Mouse (Mus musculus) embryonic facial prominence, embryonic 10.5 days (tissue): ENCODE measurements around the gene Taok2. TPM values are rescaled to one million over a fixed set of nuclear protein-coding genes. Genes with fewer than 3 reads are reported as not detected.

Experiments used
- DNase-seq: peaks from one replicate; pipeline ENCODE4 v3.0.0-alpha.2; 2017; ENCODE audit warnings: low spot score
- H3K27ac ChIP-seq: fragments of 300-500 bp; sonication (generic); replicated peaks from 2 replicates; pipeline ENCODE4 v1.5.1; 2016; ENCODE audit warnings: mild to moderate bottlenecking
- H3K27me3 ChIP-seq: fragments of 300-500 bp; sonication (generic); replicated peaks from 2 replicates; pipeline ENCODE4 v1.6.1; 2016; ENCODE audit warnings: low read depth, mild to moderate bottlenecking; ENCODE audit not compliant: poor library complexity, severe bottlenecking
- H3K36me3 ChIP-seq: fragments of 300-500 bp; sonication (generic); replicated peaks from 2 replicates; pipeline ENCODE4 v1.6.1; 2016; ENCODE audit warnings: mild to moderate bottlenecking, moderate library complexity
- H3K4me1 ChIP-seq: fragments of 300-500 bp; sonication (generic); 2 replicates; pipeline ENCODE4 v1.6.1; 2016
- H3K4me3 ChIP-seq: fragments of 300-500 bp; sonication (generic); 2 replicates; pipeline ENCODE4 v1.5.1; 2016; ENCODE audit warnings: mild to moderate bottlenecking, moderate library complexity
- H3K9me3 ChIP-seq: fragments of 300-500 bp; sonication (generic); 2 replicates; pipeline ENCODE4 v1.6.1; 2016; ENCODE audit warnings: mild to moderate bottlenecking
- WGBS: fragments of 180-500 bp; shearing (Covaris S2); methylation state at CpG from one replicate; pipeline ENCODE4 v1.1.7; 2016; 5-methylcytosine and 5-hydroxymethylcytosine counted together
- polyA plus RNA-seq: library from polyadenylated mRNA; unstranded; fragments of >200 nt; fragmentation: Nextera tagmentation; extraction: Ambion mirVana; gene quantifications from 2 replicates; pipeline ENCODE4 v1.2.1, GENCODE M21; 2016

The Taok2 gene
- polyA plus RNA-seq, 1 experiment from 2014 or later = 55.3 TPM

DNA sequence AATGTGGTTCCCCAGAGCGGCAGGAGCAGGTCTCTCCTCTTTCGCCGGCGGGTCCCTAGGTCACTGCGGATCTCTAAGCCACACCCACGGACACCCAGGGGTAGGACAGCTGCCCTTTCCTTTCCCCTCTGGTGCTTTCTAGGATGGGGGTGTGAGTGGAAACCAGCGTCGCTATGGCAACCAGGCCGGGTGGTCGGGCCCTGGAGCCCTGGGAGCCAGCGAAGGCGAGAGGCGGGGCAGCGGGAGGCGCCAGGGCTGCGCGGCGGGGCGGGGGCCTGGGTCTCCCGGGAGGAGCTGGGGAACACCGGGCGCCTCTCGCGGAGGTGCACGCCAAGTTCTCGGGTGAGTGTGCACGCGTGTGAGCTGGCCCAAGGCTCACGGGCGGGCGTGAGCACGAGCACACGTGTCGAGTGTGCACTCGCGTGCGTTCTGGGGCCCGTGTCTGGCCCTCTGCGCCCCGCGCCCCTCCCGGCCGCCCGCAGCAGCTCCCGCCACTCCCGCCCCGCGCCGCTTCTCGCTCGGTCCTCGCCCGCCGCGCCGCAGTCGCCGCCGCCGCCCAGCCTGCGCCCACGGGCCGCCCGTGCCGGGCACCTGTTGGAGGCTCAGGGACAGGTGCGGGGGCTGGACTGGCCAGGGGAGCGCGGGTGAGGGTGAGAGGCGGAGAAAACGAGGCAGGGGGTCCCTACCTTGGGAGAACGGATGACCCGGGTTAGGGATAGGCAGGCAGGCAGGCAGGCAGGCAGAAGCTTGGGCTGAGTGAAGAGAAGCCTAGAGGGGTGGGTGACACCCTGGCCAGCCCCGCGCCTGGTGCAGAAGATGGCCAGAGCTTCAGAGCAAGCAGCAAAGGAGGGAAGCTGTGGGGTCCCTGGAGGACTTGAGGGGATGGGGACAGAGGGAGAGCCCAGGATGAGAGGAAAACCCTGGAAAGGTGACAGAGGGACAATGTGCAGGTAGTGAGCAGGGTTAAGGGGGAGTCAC, 36.8 kb downstream of the Taok2 start:
- WGBS = 1% methylated on average over 74 of the region's 74 CpGs
- Histone ChIP-seq H3K27ac (peak overlapping the region; percentile 78), H3K4me1 (peaks cover 46% of the 10 kb centered on the region), H3K9me3 (no peaks in the 10 kb centered on the region), H3K4me3 (peak overlapping the region; percentile 74), H3K36me3 (peaks cover 20% of the 10 kb centered on the region), H3K27me3 (peaks cover 62% of the 10 kb centered on the region)
- DNase-seq = peak; percentile 74

DNA sequence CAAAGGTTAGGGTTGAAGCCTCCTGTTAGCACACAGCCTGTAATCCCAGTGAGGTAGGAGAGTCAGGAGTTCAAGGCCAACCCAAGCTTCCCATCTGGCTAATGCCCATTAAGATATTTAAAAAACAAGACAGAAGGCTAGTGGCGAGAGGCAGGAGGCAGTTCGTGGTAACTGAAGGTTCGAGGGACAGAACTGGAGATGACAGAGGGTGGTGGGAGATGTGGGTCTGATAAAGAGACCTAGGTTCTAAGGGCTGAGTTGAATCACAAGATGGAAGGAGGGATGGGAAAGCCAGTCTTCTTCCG, 37.4 kb downstream of the Taok2 start, which contains the start of gene Doc2a:
Gene Doc2a, plus strand, starts transcription at position 301 of the 305 bp plus-strand sequence.
- peaks cover 44% of the 10 kb centered on the region for H3K4me1 ChIP-seq
- WGBS = 22% methylated on average over 4 of the region's 4 CpGs

DNA sequence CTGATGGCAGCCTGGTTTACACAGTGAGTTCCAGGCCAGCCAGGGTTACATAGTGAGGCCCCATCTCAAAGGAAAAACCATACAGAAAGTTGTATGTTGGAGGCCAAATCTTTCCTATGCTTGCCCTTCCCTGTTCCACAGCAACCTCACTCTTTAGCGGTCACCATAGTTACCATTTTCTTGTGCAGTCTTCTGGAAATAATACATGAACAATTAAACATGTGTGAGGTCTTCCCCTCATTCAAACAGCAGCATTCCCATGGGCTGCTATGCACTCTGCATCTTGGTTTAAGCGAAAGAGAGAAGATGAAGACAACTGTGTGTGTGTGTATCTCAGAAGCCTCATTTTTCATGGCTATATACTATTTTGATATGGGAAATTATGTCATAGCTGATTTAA, 39.0 kb downstream of the Taok2 start:
- peaks cover 29% of the 10 kb centered on the region for H3K4me1 ChIP-seq
- H3K27ac ChIP-seq = no peak overlapping the region

More for the DNA sequence above, 37.4 kb downstream of the Taok2 start, which contains the start of gene Doc2a:
- Histone ChIP-seq H3K4me3 (peak within 1 kb of the TSS; percentile 74), H3K36me3 (peaks cover 14% of the 10 kb centered on the region), H3K27me3 (peaks cover 60% of the 10 kb centered on the region), H3K27ac (peak within 1 kb of the TSS; percentile 78), H3K9me3 (no peaks in the 10 kb centered on the region)
- no peak for DNase-seq

DNA sequence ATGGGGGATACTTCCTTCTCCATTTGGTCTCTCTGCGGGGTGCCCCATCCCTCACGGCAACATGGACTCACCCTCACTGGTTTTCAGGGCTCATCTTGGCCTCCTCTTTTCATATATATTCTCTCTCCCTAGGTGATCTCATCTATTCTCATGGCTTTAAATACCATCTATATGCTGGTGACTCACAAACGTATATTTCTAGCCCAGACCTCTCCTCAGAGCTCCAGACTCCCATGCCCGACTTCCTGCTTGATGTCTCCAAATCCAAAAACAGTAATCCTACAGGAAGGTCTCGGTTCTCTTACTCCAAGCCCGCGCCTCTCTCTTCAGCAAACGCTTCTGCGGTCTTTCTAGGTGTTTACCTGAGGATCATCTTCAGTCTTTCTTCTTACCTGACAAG, 41.2 kb downstream of the Taok2 start:
- DNase-seq = no peak

More for the DNA sequence above, 39.0 kb downstream of the Taok2 start:
- 83% methylated on average over 2 of the region's 2 CpGs for WGBS
- H3K9me3 ChIP-seq = no peaks in the 10 kb centered on the region; the same call in 1 of the 2 replicates
- DNase-seq = no peak
- H3K36me3 ChIP-seq = no peaks in the 10 kb centered on the region
- H3K27me3 ChIP-seq = peaks cover 47% of the 10 kb centered on the region
- no peak overlapping the region for H3K4me3 ChIP-seq

DNA sequence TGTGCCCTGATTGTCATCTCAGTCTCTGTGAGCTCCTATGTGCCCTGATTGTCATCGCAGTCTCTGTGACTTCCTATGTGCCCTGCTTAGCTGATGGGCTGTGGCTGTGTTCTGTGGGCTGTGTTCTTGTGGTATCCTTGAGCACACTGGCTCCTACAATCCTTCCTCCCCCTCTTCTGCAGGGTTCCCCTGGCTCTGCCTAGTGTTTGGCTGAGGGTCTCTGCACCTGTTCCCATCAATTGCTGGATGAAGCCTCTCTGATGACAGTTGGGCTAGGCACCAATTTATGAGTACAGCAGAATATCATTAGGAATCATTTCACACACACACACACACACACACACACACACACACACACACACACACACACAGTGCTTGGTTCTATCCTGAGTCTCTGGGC, 51.2 kb downstream of the Taok2 start:
- 97% methylated on average over 1 of the region's 1 CpGs for WGBS
- no peaks in the 10 kb centered on the region for H3K36me3 ChIP-seq
- H3K27me3 ChIP-seq = peaks cover 28% of the 10 kb centered on the region
- DNase-seq = no peak
- H3K27ac ChIP-seq = no peak overlapping the region
- H3K4me3 ChIP-seq = no peak overlapping the region
- no peaks in the 10 kb centered on the region for H3K9me3 ChIP-seq
- peaks cover 28% of the 10 kb centered on the region for H3K4me1 ChIP-seq

More for the DNA sequence above, 41.2 kb downstream of the Taok2 start:
- no peaks in the 10 kb centered on the region; the same call in 1 of the 2 replicates for H3K9me3 ChIP-seq
- H3K4me3 ChIP-seq = no peak overlapping the region
- peaks cover 24% of the 10 kb centered on the region for H3K27me3 ChIP-seq
- H3K4me1 ChIP-seq = peaks cover 16% of the 10 kb centered on the region
- WGBS = 85% methylated on average over 9 of the region's 9 CpGs
- H3K27ac ChIP-seq = no peak overlapping the region
- H3K36me3 ChIP-seq = no peaks in the 10 kb centered on the region

DNA sequence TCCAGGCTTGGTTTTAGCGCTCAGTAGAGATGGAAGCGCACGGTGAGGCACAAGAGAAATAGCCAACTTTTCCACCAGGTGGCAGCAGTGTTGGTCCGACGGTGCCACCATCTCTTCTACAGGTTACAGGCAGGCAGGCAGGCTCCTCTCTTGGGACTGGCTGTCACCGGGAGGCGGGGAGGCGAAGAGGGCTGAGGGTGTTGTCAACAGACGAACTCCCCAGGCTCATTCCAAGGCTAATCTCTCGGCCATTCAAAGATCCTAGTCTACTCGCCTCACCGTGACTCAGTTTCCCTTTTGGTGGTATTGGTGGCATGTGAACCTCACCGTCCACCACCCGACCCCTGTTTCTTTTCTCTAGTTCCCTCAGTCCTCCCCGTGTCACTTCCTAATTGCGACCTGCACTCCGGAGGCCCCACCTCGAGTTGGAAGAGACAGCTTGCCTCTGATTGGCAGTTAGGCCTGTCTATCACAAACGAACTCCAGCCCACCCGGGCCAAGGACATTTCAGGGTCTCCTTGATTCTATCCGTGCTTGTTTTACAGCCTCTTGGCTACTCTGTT, 52.4 kb downstream of the Taok2 start:
- Histone ChIP-seq H3K27ac (peak overlapping the region; percentile 24; the same call in 1 of the 2 replicates), H3K36me3 (no peaks in the 10 kb centered on the region)

DNA sequence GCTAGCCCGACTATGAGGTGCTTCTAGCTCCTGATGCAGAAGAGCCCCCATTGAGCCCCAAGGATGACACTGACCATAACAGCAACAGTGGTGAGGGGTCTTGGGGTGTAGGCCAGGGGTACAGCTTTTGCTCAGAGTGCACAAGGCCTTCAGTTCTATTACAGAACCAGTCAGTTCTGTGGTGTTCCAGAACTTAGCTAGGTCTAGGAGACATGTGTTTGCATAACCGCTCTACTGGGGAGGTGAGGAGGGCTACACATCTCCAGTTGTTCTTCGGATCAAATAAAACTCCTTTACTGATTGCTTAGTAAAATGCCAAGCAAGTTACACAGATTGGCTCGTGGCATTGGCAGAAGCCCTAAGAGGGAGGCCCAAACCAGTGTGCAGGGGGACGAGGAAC, 53.0 kb downstream of the Taok2 start, which contains the start of gene 4930451I11Rik:
Gene 4930451I11Rik, minus strand, starts transcription at position 101 of the 400 bp plus-strand sequence.
- peak within 1 kb of the TSS; percentile 49 for H3K4me3 ChIP-seq
- peaks cover 32% of the 10 kb centered on the region for H3K27me3 ChIP-seq
- H3K36me3 ChIP-seq = no peaks in the 10 kb centered on the region
- peaks cover 26% of the 10 kb centered on the region for H3K4me1 ChIP-seq
- 59% methylated on average over 5 of the region's 5 CpGs for WGBS
- H3K27ac ChIP-seq = peak within 1 kb of the TSS; percentile 24; the same call in 1 of the 2 replicates
- H3K9me3 ChIP-seq = no peaks in the 10 kb centered on the region
- DNase-seq = no peak

More for the DNA sequence above, 52.4 kb downstream of the Taok2 start:
- 2% methylated on average over 21 of the region's 21 CpGs for WGBS
- Histone ChIP-seq H3K9me3 (no peaks in the 10 kb centered on the region), H3K4me1 (peaks cover 28% of the 10 kb centered on the region), H3K4me3 (peak overlapping the region; percentile 49), H3K27me3 (peaks cover 32% of the 10 kb centered on the region)
- peak; percentile 79 for DNase-seq

DNA sequence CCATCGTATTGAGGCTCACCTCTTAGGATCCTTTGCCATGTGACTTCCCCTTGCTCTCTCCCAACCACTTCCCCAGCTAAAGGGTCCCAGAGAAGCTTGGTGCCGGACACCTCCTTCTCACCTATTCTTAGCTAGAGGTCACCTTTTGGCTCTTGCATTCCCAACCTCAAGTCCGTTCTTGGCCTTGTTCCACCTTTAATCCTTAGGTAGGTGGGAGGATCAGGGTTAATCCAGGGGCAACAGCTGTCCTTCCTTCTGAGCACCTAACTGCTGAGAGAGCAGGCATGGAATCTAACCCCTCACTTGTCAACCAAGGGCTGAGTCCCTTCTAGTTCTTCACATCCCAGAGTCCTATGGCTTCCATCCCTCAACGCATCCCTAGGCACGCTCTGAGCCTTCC, 58.6 kb downstream of the Taok2 start:
- H3K9me3 ChIP-seq = no peaks in the 10 kb centered on the region
- H3K27me3 ChIP-seq = peaks cover 62% of the 10 kb centered on the region
- H3K4me1 ChIP-seq = peaks cover 38% of the 10 kb centered on the region
- no peaks in the 10 kb centered on the region for H3K36me3 ChIP-seq
- no peak for DNase-seq
- no peak overlapping the region for H3K4me3 ChIP-seq
- H3K27ac ChIP-seq = no peak overlapping the region
- 73% methylated on average over 5 of the region's 5 CpGs for WGBS

DNA sequence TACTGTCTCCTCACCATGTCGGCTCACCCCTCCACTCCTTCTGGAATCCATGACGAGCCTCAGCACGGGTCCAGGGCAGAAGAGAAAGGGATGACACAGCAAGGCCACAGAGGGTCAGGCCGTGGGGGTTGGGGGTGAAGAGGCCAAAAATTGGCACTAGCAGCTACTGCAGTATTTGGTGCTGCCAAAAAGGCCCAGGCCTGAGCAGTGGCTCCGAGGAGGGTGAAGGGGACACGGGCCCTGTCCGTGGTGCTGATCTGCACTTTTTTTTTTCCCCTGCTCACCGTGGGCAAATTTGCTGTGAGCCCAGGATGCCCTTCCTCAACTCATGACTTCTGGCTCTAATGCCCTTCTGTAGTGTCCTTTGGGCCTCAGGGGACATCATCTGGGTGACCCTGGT, 59.1 kb downstream of the Taok2 start:
- Histone ChIP-seq H3K4me1 (peaks cover 37% of the 10 kb centered on the region), H3K27me3 (peaks cover 56% of the 10 kb centered on the region), H3K27ac (no peak overlapping the region), H3K4me3 (no peak overlapping the region), H3K36me3 (no peaks in the 10 kb centered on the region), H3K9me3 (no peaks in the 10 kb centered on the region)
- WGBS = 23% methylated on average over 8 of the region's 8 CpGs
- peak; percentile 61 for DNase-seq

DNA sequence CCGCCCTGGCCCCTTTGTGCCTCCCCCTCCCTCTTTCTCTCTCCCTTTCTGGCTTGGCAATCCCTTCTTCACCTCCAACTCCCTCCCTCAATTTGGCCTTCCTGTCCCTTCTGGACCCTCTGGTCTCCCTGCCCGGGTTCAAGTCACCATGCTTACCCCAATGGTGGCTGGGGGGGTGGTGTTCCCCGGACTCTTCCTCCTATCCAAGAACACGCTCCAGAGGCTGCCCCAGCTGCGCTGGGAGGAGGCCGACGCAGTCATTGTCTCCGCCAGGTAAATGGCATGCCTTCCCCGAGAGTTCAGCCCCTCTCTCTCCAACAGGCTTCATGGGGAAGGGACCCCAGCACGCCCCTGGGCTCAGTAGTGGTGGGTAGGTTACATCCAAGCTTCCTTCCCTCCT, 60.6 kb downstream of the Taok2 start:
- Histone ChIP-seq H3K4me3 (peak overlapping the region; percentile 58), H3K27ac (peak overlapping the region; percentile 48; the same call in 1 of the 2 replicates), H3K9me3 (no peaks in the 10 kb centered on the region), H3K4me1 (peaks cover 25% of the 10 kb centered on the region), H3K27me3 (peaks cover 43% of the 10 kb centered on the region), H3K36me3 (no peaks in the 10 kb centered on the region)
- 7% methylated on average over 10 of the region's 10 CpGs for WGBS
- DNase-seq = no peak

DNA sequence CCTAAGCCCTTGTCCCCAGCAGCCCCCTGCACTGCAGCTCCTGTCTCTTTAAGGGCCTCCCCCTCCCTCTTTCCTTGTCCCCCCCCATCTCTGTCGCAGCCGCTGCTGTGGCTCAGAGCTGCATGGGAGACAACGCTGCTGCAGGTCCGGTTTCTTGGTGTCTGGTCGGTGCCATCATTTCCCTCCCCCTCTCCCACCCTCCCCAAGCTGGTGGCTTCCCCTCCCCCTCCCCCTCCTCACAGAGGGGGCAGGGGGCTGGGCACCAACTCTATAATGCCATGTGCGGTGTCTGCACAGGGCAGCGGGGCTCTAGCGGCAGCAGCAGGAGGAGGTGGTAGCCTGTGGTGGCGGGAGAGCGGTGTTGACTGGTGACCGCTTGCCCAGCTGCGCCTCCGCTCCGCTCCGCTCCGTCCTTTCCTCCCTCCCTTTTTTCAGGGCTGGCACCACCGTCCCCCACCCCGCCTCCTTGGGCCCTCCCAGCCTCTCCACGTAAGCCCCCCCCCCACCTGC, 61.2 kb downstream of the Taok2 start:
- peaks cover 25% of the 10 kb centered on the region for H3K4me1 ChIP-seq
- no peaks in the 10 kb centered on the region for H3K36me3 ChIP-seq
- H3K27ac ChIP-seq = peak overlapping the region; percentile 59
- H3K4me3 ChIP-seq = peak overlapping the region; percentile 58
- no peaks in the 10 kb centered on the region for H3K9me3 ChIP-seq
- WGBS = under 1% methylated on average over 18 of the region's 19 CpGs
- DNase-seq = peak; percentile 28
- peaks cover 41% of the 10 kb centered on the region for H3K27me3 ChIP-seq

DNA sequence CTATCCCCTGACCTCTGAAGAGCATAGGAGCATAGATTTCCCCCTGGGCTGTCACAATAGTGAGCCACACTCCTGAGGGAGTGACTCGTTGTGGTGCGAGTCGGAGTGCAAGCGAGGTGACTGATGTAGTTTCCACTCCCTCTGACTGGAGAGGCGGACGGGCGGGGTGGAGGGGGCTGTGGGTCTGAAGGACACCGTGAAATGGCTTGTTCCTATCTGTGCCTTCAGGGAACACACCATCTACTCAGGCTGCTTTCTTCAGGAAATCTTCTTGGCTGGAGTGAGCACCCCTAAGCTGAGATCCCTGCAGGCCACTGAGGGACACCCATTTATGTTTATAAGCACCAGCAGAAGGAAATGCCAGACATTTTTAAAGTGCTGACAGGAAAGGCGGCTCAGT, 61.8 kb downstream of the Taok2 start:
- Histone ChIP-seq H3K36me3 (no peaks in the 10 kb centered on the region), H3K27me3 (peaks cover 41% of the 10 kb centered on the region), H3K4me1 (peaks cover 25% of the 10 kb centered on the region), H3K9me3 (no peaks in the 10 kb centered on the region), H3K27ac (peak overlapping the region; percentile 59; the same call in 1 of the 2 replicates), H3K4me3 (peak overlapping the region; percentile 58)
- no peak for DNase-seq
- 8% methylated on average over 9 of the region's 9 CpGs for WGBS
